Mouse (Mus musculus): ENCODE results near the gene Ubxn1. TPM values are rescaled to one million over a fixed set of nuclear protein-coding genes. Genes with fewer than 3 reads are reported as not detected.
"Not testable (repeated sequence)": the region's sequence is repeated elsewhere in the genome, so short reads cannot be mapped to it uniquely, and the experiment has no call there.

Ubxn1 gene
- polyA plus RNA-seq (2016; fragmentation: Nextera tagmentation; extraction: Ambion mirVana), result 208 and 212 TPM in 2 replicates

DNA sequence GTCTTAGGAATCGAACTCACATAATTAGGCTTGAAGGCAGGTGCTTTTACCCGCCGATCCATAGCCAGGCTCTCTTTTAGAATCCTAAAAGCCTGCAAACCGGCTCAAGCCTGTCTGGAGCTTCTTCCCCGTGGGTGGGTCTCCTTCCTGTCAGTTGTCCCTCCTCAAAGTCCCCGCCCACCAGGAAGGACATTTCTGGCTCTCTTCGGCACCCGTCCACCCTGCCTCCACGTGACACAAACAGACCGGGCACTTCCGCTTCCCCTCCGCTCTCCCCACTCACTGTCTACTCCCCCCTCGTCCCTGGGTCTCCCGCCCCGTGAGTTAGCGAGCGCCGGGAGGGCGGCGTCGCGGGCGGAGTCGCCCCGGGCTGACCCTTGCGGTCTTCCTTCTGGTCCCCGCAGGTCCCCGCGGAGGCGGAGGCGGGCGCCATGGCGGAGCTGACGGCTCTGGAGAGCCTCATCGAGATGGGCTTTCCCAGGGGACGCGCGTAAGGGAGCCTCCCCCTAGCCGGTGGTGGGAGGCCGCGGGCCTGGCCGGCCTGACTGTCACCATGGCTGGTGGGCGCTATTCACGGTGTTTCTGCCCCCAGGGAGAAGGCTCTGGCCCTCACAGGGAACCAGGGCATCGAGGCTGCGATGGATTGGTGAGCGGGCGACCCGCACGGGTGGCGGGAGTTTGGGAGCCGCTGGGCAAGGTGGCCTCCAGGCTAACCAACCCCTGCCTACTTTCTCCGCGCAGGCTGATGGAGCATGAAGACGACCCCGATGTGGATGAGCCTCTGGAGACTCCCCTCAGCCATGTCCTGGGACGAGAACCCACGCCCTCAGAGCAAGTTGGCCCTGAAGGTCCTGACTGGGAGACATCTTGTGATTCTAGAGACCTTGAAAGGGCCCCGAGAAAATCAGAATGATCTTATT lies at the start of gene Ubxn1:
Gene Ubxn1 (plus strand): TSS at position 230 of the 920 bp plus-strand sequence.
- under 1% methylated on average over 59 of the region's 59 CpGs for WGBS
- DNase-seq (ENCODE audit: extremely low spot score, low spot score), result peak; percentile 96
- Histone ChIP-seq H3K9me3 (no peaks in the 10 kb centered on the region), H3K36me3 (replicated peaks) (peaks cover 36% of the 10 kb centered on the region), H3K4me3 (peak within 1 kb of the TSS; percentile 99), H3K27me3 (ENCODE audit: poor library complexity, severe bottlenecking) (no peaks in the 10 kb centered on the region), H3K4me1 (peaks cover 14% of the 10 kb centered on the region), H3K27ac (peak within 1 kb of the TSS; percentile 93)

DNA sequence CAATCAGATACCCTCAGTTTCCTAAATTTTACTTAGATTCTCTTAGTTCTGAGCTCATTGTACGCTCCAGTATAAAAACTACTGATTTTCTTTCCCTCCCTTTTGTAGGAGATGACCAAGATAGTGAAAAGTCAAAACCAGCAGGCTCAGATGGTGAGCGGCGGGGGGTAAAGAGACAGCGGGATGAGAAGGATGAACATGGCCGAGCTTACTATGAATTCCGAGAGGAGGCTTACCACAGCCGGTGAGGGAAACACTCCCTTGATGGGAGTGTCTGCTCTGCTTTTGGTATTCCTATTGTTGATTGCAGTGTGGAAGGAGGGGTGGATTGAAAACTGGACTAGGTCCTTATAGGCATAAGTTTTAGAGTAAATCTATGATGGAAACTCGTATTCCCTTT lies 48.6 kb upstream of the Ubxn1 start:
- 82% methylated on average over 8 of the region's 8 CpGs for WGBS
- Histone ChIP-seq H3K4me1 (peaks cover 29% of the 10 kb centered on the region), H3K27ac (no peak overlapping the region), H3K4me3 (peak overlapping the region; percentile 81), H3K27me3 (ENCODE audit: poor library complexity, severe bottlenecking) (no peaks in the 10 kb centered on the region), H3K9me3 (no peaks in the 10 kb centered on the region), H3K36me3 (replicated peaks) (peaks cover 59% of the 10 kb centered on the region)
- no peak for DNase-seq (ENCODE audit: extremely low spot score, low spot score)

DNA sequence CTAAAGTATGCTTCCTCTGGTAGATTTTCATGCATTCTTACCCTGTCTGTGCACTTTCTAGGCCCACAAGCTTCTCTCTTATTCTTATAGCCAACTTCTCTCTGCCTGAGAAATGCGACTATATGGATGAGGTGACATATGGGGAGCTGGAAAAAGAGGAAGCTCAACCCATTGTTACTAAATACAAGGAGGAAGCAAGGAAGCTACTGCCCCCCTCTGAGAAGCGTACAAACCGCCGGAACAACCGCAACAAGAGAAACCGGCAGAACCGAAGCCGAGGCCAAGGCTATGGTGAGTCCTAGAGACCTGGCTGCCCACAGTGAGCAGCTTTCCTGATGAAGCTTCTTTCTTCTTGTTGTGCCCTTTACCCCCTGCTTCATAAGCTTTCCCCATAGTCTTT lies 41.6 kb upstream of the Ubxn1 start, which contains the start of gene AC129217.1:
Gene AC129217.1 (plus strand): TSS at position 114 of the 400 bp plus-strand sequence.
- H3K27me3 ChIP-seq (ENCODE audit: poor library complexity, severe bottlenecking), result no peaks in the 10 kb centered on the region
- WGBS, result 96% methylated on average over 8 of the region's 8 CpGs
- peaks cover 100% of the 10 kb centered on the region for H3K36me3 ChIP-seq (replicated peaks)

DNA sequence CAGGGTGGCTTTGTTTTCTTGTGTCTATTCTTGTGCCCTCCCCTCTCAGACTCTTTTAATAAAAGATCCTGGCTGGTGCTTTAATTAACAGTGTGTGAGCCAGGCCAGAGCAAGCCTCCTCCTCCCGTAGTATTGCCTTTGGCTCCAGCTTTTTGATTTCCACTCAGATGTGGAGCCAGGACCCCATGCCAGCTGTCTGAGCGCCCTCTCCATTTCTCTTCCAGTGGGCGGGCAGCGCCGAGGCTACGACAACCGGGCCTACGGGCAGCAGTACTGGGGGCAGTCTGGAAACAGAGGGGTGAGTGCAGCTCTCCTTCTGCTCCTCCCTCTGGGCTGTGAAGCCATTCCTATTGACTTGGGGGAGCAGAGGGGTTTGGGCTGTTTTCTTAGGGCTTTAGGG lies 40.6 kb upstream of the Ubxn1 start:
- peaks cover 100% of the 10 kb centered on the region for H3K36me3 ChIP-seq (replicated peaks)
- 95% methylated on average over 8 of the region's 8 CpGs for WGBS
- H3K4me1 ChIP-seq, result no peaks in the 10 kb centered on the region
- no peak overlapping the region for H3K27ac ChIP-seq
- H3K4me3 ChIP-seq, result no peak overlapping the region
- no peaks in the 10 kb centered on the region for H3K9me3 ChIP-seq
- no peaks in the 10 kb centered on the region for H3K27me3 ChIP-seq (ENCODE audit: poor library complexity, severe bottlenecking)
- DNase-seq (ENCODE audit: extremely low spot score, low spot score), result no peak

More for the DNA sequence above, 41.6 kb upstream of the Ubxn1 start, which contains the start of gene AC129217.1:
- H3K4me1 ChIP-seq, result no peaks in the 10 kb centered on the region
- H3K27ac ChIP-seq, result no peak within 1 kb of the TSS
- no peaks in the 10 kb centered on the region for H3K9me3 ChIP-seq
- no peak for DNase-seq (ENCODE audit: extremely low spot score, low spot score)
- H3K4me3 ChIP-seq, result no peak within 1 kb of the TSS

DNA sequence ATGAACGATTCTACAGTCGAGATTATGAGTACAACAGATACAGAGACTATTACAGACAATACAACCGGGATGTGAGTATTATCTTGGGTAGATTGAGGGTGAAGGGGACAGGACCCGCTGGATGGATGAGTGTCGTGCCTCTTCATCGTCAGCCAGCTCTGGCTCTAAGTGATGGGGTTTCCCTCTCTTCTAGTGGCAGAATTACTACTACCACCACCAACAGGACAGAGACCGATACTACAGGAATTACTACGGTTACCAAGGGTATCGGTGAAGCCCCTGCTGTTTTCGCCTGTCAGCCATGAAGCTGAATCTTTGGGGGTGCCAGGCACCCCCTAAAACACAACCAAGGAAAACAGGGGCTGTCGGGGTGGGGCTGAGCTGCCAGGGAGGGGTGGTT lies 40.0 kb upstream of the Ubxn1 start:
- Histone ChIP-seq H3K36me3 (replicated peaks) (peaks cover 100% of the 10 kb centered on the region), H3K4me1 (no peaks in the 10 kb centered on the region), H3K27me3 (ENCODE audit: poor library complexity, severe bottlenecking) (no peaks in the 10 kb centered on the region), H3K27ac (no peak overlapping the region), H3K9me3 (no peaks in the 10 kb centered on the region), H3K4me3 (no peak overlapping the region)
- no peak for DNase-seq (ENCODE audit: extremely low spot score, low spot score)
- 85% methylated on average over 11 of the region's 11 CpGs for WGBS

DNA sequence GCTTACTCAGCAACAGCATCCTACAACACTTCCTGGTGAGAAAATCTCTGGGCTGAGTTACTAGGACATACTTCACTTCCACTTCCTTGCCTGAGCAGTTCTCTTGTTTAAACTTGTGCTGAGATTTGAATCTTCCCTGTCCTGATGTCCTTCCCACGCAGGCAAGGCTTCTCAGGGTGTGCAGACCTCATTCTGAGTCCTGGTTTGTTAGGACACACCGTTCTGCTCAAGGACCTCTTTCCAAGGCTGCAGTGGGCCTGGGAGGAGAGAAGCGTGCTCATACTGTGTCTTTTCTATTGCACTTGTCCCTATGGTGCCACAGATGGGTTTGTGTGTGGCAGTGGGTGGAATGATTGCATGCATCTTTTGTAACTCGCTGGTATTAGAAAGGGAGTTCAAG lies 38.3 kb upstream of the Ubxn1 start:
- WGBS, result 91% methylated on average over 4 of the region's 4 CpGs
- Histone ChIP-seq H3K4me1 (peaks cover 12% of the 10 kb centered on the region), H3K9me3 (no peaks in the 10 kb centered on the region), H3K36me3 (replicated peaks) (peaks cover 89% of the 10 kb centered on the region), H3K4me3 (no peak overlapping the region), H3K27ac (no peak overlapping the region), H3K27me3 (ENCODE audit: poor library complexity, severe bottlenecking) (no peaks in the 10 kb centered on the region)
- DNase-seq (ENCODE audit: extremely low spot score, low spot score), result no peak

DNA sequence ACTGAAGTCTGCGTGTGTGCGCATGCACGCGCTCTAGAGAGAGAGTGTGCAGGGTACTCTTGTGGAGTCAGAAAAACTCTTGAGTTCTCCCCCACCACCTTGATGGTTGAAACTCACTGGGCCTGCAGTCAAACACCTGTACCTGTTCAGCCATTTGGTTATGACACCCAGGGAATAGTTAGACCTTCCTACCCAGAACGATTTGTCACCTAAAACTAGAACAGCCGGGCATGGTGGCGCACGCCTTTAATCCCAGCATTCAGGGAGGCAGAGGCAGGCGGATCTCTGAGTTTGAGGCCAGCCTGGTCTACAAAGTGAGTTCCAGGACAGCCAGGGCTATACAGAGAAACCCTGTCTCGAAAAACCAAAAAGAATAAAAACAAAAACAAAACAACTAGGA lies 35.0 kb upstream of the Ubxn1 start:
- not testable (repeated sequence) for H3K9me3 ChIP-seq; H3K27me3 ChIP-seq (ENCODE audit: poor library complexity, severe bottlenecking); DNase-seq (ENCODE audit: extremely low spot score, low spot score); H3K4me3 ChIP-seq
- H3K27ac ChIP-seq, result peak overlapping the region; percentile 97; the same call in 1 of the 2 replicates
- 98% methylated on average over 10 of the region's 10 CpGs for WGBS
- peaks cover 45% of the 10 kb centered on the region for H3K4me1 ChIP-seq
- peaks cover 61% of the 10 kb centered on the region for H3K36me3 ChIP-seq (replicated peaks)

DNA sequence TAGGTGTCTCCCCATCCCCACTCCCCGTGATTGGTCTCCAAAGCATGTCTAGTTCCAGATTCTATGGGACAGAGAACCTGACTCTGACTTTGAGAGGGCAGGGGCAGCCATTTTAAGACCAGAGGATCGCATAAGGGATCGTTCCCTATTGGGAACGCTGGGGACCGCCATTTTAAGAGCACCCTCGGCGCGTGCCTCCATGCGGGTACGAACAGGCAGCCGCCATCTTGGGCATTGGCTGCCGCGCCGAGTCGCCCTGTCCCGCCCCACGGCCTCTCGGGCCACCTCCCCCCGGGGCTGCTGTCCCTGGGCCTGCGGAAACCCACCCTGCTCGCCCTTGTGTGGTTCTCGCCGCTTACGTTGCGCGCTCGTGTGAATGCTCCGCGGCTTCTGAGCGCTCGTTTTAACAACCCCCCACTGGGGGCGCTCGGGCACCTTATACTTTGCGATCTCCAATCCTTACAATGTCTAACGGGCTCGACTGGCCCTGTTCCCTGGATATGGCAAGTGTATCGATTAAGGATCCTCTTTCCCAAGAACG lies 34.0 kb upstream of the Ubxn1 start, which contains the start of gene Bscl2:
Gene Bscl2 (plus strand): TSS at position 217 of the 541 bp plus-strand sequence.
- Histone ChIP-seq H3K9me3 (no peaks in the 10 kb centered on the region), H3K4me1 (peaks cover 46% of the 10 kb centered on the region), H3K27me3 (ENCODE audit: poor library complexity, severe bottlenecking) (no peaks in the 10 kb centered on the region), H3K36me3 (replicated peaks) (peaks cover 59% of the 10 kb centered on the region), H3K27ac (peak within 1 kb of the TSS; percentile 97), H3K4me3 (peak within 1 kb of the TSS; percentile 61)
- DNase-seq (ENCODE audit: extremely low spot score, low spot score), result peak; percentile 84
- WGBS, result 1% methylated on average over 38 of the region's 38 CpGs

DNA sequence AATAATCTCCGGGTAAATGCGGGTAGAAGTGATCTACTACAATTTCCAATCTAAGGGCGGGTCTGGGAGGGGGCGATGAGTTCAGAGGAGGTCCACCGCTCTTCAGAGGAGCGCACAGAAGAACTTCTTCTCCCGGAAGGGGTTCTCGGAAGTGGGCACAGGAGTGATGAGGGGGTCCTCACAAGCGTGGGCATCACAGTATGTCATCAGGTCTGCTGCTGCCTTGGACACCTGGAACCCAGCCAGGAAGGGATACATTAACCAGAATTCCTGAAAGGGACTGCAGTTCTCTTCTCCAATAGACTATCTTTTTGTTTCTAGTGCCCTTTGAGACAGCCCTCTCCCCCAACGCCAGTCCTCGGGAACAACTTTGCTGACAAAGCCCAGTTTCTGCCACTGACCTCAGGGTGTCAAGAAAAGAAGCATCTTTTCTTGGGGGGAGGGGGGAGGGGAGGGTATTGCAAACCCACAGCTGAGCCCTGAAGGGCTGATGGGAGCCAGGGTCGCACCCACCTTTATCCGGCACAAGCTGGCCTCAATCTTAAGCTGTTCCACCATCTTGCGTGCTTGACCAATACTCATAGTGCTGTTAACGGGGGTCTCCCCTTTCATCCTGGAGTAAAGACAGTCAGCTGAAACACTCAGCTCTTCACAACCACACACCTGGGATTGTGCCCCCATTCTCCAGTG lies 33.1 kb upstream of the Ubxn1 start:
- peaks cover 57% of the 10 kb centered on the region for H3K36me3 ChIP-seq (replicated peaks)
- H3K27me3 ChIP-seq (ENCODE audit: poor library complexity, severe bottlenecking), result no peaks in the 10 kb centered on the region
- peak overlapping the region; percentile 97 for H3K27ac ChIP-seq
- no peak for DNase-seq (ENCODE audit: extremely low spot score, low spot score)
- peak overlapping the region; percentile 61 for H3K4me3 ChIP-seq
- WGBS, result 23% methylated on average over 15 of the region's 15 CpGs
- H3K9me3 ChIP-seq, result no peaks in the 10 kb centered on the region
- peaks cover 46% of the 10 kb centered on the region for H3K4me1 ChIP-seq

DNA sequence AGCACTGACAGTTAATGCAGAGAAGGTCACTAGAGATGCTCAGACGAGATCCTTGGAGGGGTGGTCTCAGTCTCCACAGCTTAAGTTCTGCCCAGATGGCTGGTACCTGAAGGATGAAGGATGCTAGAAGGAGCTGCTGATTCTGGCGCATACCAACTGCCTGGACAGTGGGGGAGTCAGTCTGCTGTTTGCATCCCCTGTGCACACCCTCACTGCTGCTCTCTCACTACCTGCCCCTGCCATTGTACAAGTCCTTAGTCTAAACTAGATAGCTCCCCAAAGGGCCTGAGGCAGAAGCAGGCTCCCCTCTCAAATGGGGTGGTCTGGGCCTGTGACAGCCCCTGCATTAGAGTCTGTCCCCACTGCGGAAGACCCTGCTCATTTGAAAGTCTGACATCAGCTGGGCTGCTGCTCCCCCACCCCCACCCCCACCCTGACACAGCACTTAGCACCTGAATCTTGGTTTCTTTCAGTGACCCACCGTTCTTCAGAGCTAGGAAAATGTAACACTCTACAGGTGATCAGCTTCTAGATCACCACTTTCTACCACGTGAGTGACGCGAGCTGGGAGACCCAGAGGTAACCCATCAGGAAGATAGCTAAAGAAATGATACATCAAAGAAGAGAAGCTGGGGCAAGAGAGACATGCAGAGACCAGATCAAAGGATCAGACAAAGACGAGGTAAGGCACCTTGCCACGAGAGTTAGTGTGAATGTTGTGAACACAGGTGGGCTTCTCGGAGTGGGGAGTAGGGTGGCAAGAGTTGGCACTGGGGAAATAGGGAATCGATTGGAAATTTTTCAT lies 32.0 kb upstream of the Ubxn1 start, which contains the start of gene Gng3:
Gene Gng3 (minus strand): TSS at position 92 of the 805 bp plus-strand sequence.
- Histone ChIP-seq H3K4me3 (peak within 1 kb of the TSS; percentile 61), H3K9me3 (no peaks in the 10 kb centered on the region), H3K27me3 (ENCODE audit: poor library complexity, severe bottlenecking) (no peaks in the 10 kb centered on the region), H3K27ac (peak within 1 kb of the TSS; percentile 97), H3K36me3 (replicated peaks) (peaks cover 50% of the 10 kb centered on the region), H3K4me1 (peaks cover 46% of the 10 kb centered on the region)
- 37% methylated on average over 11 of the region's 11 CpGs for WGBS
- DNase-seq (ENCODE audit: extremely low spot score, low spot score), result peak; percentile 52

DNA sequence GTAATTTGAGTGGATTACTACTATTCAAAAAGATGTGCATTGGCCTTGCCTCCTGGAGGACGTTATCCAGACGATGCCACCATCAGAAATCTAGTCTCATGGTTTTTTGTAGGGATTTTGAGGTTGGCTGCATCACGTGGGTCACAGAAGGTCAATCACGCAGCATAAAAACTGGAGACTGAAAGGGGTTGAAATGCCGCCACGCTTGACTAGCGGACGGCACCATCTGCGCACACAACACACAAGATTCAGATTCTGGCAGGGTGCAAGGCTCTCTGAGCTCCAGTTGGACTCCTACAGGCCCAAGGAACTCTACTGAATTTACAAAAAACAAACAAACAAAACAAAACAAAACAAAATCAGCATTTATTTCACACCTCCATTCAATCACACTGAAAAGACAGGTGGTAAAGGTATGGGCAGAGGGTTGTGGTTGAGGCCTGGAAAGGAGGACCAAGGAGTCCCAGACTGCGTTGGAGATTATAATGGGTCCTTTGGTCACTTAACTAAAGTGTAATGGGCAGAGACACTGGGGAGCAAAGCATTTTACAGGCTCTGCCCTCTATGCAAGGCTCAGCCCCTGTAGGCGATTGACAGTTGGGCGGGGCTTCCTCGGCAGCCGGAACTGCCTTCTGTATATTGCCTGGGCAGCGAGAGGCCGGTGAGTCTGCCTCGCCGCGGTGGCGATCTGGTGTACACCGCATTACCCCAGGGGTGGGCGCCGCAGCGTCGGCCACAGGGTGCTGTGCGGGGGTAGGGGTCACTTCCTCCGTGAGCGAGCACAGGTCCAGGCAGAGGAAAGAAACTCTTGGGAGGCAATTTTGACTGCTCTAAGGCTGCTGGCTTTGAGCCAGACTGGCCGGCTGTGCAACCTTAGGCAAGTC lies 31.1 kb upstream of the Ubxn1 start:
- DNase-seq (ENCODE audit: extremely low spot score, low spot score), result peak; percentile 54
- Histone ChIP-seq H3K4me1 (peaks cover 46% of the 10 kb centered on the region), H3K9me3 (no peaks in the 10 kb centered on the region), H3K4me3 (peak overlapping the region; percentile 61), H3K36me3 (replicated peaks) (peaks cover 42% of the 10 kb centered on the region), H3K27ac (peak overlapping the region; percentile 97), H3K27me3 (ENCODE audit: poor library complexity, severe bottlenecking) (no peaks in the 10 kb centered on the region)
- 19% methylated on average over 29 of the region's 29 CpGs for WGBS
